Mouse (Mus musculus) small intestine, adult 2 months (tissue): Measurements from ENCODE around the gene Cenpt. TPM values are rescaled to one million over a fixed set of nuclear protein-coding genes. Genes with fewer than 3 reads are reported as not detected.

Experiments
- H3K27ac ChIP-seq: fragments of 200-500 bp; 2 replicates; pipeline ENCODE4 v1.5.1; 2012; ENCODE audit warnings: low read depth, low read length, control low read depth, inconsistent platforms; ENCODE audit not compliant: insufficient read depth
- H3K27me3 ChIP-seq: fragments of 200-500 bp; 2 replicates; pipeline ENCODE4 v1.6.1; 2012; ENCODE audit warnings: mild to moderate bottlenecking, moderate library complexity, low read length, inconsistent platforms; ENCODE audit not compliant: control insufficient read depth, insufficient read depth
- H3K36me3 ChIP-seq: fragments of 200-500 bp; 2 replicates; pipeline ENCODE4 v1.6.1; 2012; ENCODE audit warnings: mild to moderate bottlenecking, low read length, control low read depth, inconsistent platforms; ENCODE audit not compliant: control insufficient read depth, insufficient read depth
- H3K4me1 ChIP-seq: fragments of 200-500 bp; 2 replicates; pipeline ENCODE4 v1.6.1; 2012; ENCODE audit warnings: low read length, inconsistent platforms, mixed read lengths; ENCODE audit not compliant: control insufficient read depth, insufficient read depth, insufficient read length
- H3K4me3 ChIP-seq: fragments of 200-500 bp; 2 replicates; pipeline ENCODE4 v1.5.1; 2012; ENCODE audit warnings: low read depth, mild to moderate bottlenecking, control low read depth, inconsistent platforms, low read length, moderate library complexity
- CTCF ChIP-seq: fragments of 200-500 bp; IDR thresholded peaks from 2 replicates; pipeline ENCODE4 v1.5.1; 2012; ENCODE audit warnings: low read depth, mild to moderate bottlenecking, control low read depth, inconsistent platforms, low read length, moderate library complexity, mixed read lengths; ENCODE audit not compliant: insufficient replicate concordance, insufficient read length; ENCODE audit errors: extremely low read depth
- POLR2A ChIP-seq: fragments of 200-500 bp; IDR thresholded peaks from 2 replicates; pipeline ENCODE4 v1.6.1; 2012; ENCODE audit warnings: low read depth, mild to moderate bottlenecking, control low read depth, inconsistent platforms, low read length, moderate library complexity
- WGBS: fragments of 180-500 bp; shearing (Covaris S2); methylation state at CpG from one replicate; pipeline ENCODE4 v1.1.7; 2018; 5-methylcytosine and 5-hydroxymethylcytosine counted together
- polyA plus RNA-seq: library from polyadenylated mRNA; depleted of rRNA; stranded (reverse); fragments of >200 nt; gene quantifications from 2 replicates; pipeline ENCODE4 v1.2.3, GENCODE M21; 2012

Gene Cenpt
- polyA plus RNA-seq, 1 experiment = 9.7 TPM

- Histone ChIP-seq H3K4me3 (no peak overlapping the region), H3K36me3 (peaks cover 70% of the 10 kb centered on the region), H3K4me1 (no peaks in the 10 kb centered on the region), H3K27ac (no peak overlapping the region), H3K27me3 (no peaks in the 10 kb centered on the region)
- 93% methylated on average over 12 of the region's 12 CpGs for WGBS
- TF ChIP-seq CTCF (no peak), POLR2A (no peak)
Observed at GRCm38 (mm10) chr8:105889756-105890465, 36.8 kb upstream of the Cenpt start.

DNA sequence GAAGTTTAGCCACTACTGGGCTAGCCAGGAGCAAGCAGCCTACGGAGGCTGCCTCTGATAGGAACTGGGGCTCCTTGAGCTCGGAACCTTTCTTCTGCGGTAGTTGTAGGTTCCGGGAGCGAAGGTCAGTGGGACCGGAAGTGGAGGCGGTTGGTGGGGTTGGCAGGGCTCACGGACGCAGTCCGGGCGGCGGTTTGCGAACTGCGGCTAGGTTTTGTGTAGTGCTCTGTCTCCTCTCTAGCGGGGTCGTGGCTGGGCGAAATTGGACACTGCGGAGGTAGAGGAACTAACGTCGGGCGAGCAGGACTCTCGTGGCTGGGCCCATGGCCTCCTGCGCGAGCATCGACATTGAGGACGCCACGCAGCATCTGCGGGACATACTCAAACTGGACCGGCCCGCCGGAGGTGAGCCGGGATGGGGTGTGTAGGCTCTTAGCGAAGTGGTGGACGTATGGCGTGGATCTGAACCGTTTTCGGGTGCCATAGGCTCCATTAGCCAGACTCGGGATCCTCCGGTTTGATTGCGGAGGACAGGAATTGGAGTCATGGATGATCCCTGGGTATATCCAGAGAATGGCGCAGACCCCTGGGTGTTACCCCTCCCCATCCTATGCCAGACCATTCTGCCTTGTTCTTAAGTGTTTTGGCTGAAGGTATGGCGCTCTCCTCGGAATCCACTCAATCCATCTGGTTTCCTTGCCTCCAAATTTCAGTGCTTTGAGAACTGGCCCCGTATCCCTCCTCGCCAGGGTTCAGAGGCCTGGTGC is 27.9 kb upstream of the Cenpt start, which contains the start of gene Edc4:
TSS of gene Edc4 (plus strand) at position 128 of the 767 bp plus-strand sequence.
- peaks cover 32% of the 10 kb centered on the region for H3K36me3 ChIP-seq
- peak; percentile 89 for TF ChIP-seq POLR2A
- TF ChIP-seq CTCF = no peak
- H3K4me3 ChIP-seq = peak within 1 kb of the TSS; percentile 76
- H3K27ac ChIP-seq = no peak within 1 kb of the TSS
- H3K4me1 ChIP-seq = peaks cover 7% of the 10 kb centered on the region; the same call in 1 of the 2 replicates
- 1% methylated on average over 45 of the region's 45 CpGs for WGBS
- no peaks in the 10 kb centered on the region for H3K27me3 ChIP-seq

DNA sequence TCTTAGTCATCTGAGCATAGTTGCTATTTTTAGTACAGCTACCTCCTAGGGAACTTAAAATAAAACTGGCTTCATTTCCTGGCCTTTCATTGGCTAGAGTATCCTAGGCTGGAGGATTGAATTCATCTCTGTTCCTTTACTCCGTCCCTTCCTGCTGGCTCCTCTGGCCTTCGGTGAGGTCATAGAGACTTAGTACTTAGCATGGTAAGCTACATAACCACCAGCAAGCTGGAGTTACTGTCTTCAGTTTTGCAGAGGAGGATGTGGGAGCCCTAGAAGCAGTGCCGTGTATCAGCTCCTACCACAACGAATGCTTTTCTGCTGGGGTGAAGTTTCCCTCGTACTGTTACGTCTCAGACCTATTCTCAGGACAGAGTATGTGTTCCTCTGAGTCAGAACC is 21.2 kb upstream of the Cenpt start:
- H3K36me3 ChIP-seq = peaks cover 24% of the 10 kb centered on the region
- H3K27me3 ChIP-seq = no peaks in the 10 kb centered on the region

GRCm38 (mm10) chr8:105866364-105867029 is 13.4 kb upstream of the Cenpt start:
- WGBS = 72% methylated on average over 6 of the region's 6 CpGs
- Histone ChIP-seq H3K4me1 (peaks cover 6% of the 10 kb centered on the region; the same call in 1 of the 2 replicates), H3K4me3 (no peak overlapping the region), H3K36me3 (peaks cover 8% of the 10 kb centered on the region), H3K27ac (no peak overlapping the region), H3K27me3 (no peaks in the 10 kb centered on the region)
- TF ChIP-seq CTCF (peak; percentile 25; the same call in 1 of the 2 replicates), POLR2A (no peak)

More for the DNA sequence above, 21.2 kb upstream of the Cenpt start:
- TF ChIP-seq CTCF = no peak
- no peak for TF ChIP-seq POLR2A
- H3K27ac ChIP-seq = no peak overlapping the region
- H3K4me3 ChIP-seq = no peak overlapping the region
- 77% methylated on average over 6 of the region's 6 CpGs for WGBS
- H3K4me1 ChIP-seq = no peaks in the 10 kb centered on the region

DNA sequence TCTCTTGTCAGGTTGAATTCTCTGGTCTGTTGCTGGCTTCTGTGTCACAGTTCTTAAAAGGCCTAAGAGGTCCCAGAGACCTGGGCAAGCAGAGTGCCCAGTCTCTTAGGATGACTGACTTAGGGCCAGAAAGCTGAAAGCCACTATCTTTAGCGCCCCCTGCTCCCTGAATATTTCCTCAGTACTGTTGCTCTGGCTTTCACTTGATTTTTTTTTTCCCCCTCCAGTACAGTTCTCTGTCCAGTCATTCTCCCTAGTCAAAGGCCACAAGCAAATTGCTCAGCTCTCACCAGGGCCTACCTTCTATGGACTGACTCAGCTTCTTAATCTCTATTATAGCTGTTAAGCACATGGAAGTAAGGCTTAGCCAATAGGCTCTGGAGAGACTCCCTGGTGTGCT is 8.9 kb upstream of the Cenpt start:
- no peak overlapping the region for H3K27ac ChIP-seq
- TF ChIP-seq CTCF (no peak), POLR2A (no peak)
- H3K4me3 ChIP-seq = no peak overlapping the region
- WGBS = 0% methylated on average over 1 of the region's 1 CpGs
- peaks cover 3% of the 10 kb centered on the region; the same call in 1 of the 2 replicates for H3K36me3 ChIP-seq
- no peaks in the 10 kb centered on the region for H3K27me3 ChIP-seq
- peaks cover 7% of the 10 kb centered on the region; the same call in 1 of the 2 replicates for H3K4me1 ChIP-seq

DNA sequence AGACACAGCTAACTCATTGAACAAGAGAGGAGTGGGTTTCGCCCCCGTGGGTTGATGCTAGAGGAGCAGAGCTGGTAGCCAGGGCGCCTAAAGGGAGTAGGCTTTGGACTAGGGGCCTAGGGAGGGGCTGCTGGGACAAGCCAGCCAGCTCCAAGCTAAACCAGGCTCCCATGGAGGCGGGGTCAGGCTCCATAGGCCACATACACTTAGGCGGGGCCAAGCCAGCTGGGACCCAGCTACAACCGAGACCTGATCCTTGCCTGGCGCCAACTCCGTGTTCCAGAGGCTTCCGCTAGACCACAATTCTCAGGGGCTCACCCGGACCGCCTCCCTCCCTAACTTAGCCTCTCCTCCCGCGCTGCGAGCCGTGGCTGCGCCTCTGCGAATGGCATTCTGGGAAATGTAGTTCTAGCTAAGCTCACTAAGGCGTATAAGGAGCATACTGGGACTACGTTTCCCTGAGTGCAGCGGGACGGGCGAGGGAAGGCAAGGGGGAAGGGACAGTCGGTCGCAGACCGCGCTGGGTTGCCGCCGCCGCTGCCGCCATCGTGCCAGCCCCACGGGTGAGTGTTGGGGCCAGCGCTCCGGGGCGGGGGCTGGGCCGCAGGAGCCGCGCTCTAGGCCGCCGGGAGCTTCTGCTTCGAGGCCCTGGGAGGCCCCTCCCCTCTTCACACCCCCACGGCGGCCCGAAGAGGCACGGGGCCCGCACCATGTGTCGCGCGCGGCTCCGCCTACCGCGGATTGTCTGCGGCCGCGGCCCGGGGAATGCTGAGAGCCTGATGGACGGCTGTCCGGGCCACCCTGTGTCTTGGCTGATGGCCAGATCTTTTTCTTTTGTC is 7.3 kb upstream of the Cenpt start, which contains the start of gene Nutf2:
TSS of gene Nutf2 (plus strand) at position 438 of the 839 bp plus-strand sequence.
- H3K36me3 ChIP-seq = no peaks in the 10 kb centered on the region
- peak within 1 kb of the TSS; percentile 90 for H3K27ac ChIP-seq
- under 1% methylated on average over 58 of the region's 59 CpGs for WGBS
- H3K4me3 ChIP-seq = peak within 1 kb of the TSS; percentile 81
- H3K27me3 ChIP-seq = no peaks in the 10 kb centered on the region
- H3K4me1 ChIP-seq = peaks cover 16% of the 10 kb centered on the region
- TF ChIP-seq POLR2A = peak; percentile 49; the same call in 1 of the 2 replicates
- TF ChIP-seq CTCF = no peak
